Mouse (Mus musculus) left cerebral cortex, adult 2 months (tissue): ENCODE results near the gene Fancl. TPM values are rescaled to one million over a fixed set of nuclear protein-coding genes. Genes with fewer than 3 reads are reported as not detected.

ENCODE experiments used
- DNase-seq, 2 experiments: peaks; one replicate each; pipeline ENCODE4 v3.0.0; 2021 to 2022; ENCODE audit warnings: low spot score in 2 of 2, mixed read lengths in 1 of 2; ENCODE audit errors: extremely low spot score in 1 of 2
- H3K27ac ChIP-seq: fragments of 200-600 bp; 2 replicates; pipeline ENCODE4 v1.8.1; 2022
- H3K4me3 ChIP-seq: fragments of 200-600 bp; 2 replicates; pipeline ENCODE4 v1.8.1; 2022
- CTCF ChIP-seq: fragments of 200-600 bp; IDR thresholded peaks from 2 replicates; pipeline ENCODE4 v1.8.1; 2022; ENCODE audit warnings: antibody characterized with exemption, mild to moderate bottlenecking, moderate library complexity
- intact Hi-C: fragments of 180-260 bp; cut with DNase I; formaldehyde crosslinking; loops from one replicate; pipeline ENCODE4 v1.15.1; 2025
- total RNA-seq, 2 experiments: library from RNA; stranded (reverse); gene quantifications; 2 replicates each; pipeline ENCODE4 v1.2.3; 2021

The Fancl gene
- total RNA-seq, 2 experiments from 2014 or later, result 8.4 to 9.6 TPM

GRCm38 (mm10) chr11:26437818-26438217, 51.9 kb downstream of the Fancl start:
- TF ChIP-seq CTCF, result no peak
- Histone ChIP-seq H3K27ac (no peak overlapping the region), H3K4me3 (no peak overlapping the region)
- intact Hi-C loops, result no loop called here
- peak in 1 of 2 experiments; percentile 16 for DNase-seq

GRCm38 (mm10) chr11:26441121-26441520, 55.2 kb downstream of the Fancl start:
- DNase-seq, result no peak
- TF ChIP-seq CTCF, result no peak
- no peak overlapping the region for H3K4me3 ChIP-seq
- no peak overlapping the region for H3K27ac ChIP-seq
- intact Hi-C loops, result no loop called here

DNA sequence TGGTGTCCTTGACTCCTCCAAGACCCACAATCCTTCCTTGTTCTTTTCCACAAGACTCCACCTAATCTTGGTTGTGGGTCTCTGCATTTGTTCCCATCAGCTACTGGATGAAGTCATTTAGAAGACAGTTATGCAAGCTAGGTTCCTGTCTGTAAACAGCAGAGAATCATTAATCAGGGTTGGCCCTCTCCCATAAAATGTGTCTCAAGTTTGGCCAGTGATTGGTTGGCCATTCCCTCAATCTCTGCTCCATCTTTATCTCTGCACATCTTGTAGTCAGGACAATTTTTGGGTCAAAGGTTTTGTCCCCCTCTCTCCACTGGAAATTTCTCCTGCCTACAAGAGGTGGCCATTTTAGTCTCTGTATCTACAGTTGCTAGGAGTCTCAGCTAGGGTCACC, 58.4 kb downstream of the Fancl start:
- no peak overlapping the region for H3K27ac ChIP-seq
- intact Hi-C loops, result no loop called here
- no peak overlapping the region for H3K4me3 ChIP-seq
- no peak for DNase-seq
- TF ChIP-seq CTCF, result no peak

DNA sequence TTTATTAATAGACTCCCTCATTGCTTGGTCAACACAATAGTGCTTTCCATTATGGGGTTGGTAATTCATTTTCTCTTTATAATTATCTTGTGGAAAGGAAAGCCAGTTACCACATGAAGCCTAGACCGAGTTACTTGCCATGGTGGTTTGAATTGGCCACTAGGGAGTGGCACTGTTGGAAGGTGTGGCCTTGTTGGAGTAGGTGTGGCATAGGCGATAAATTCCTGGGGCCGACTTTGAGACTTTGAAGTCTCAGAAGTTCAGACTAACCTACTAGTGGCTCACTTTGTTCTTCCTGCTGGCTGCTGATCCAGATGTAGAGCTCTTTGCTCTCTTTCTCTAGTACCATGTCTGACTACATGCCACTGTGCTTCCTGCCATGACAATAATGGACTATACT, 63.9 kb downstream of the Fancl start:
- TF ChIP-seq CTCF, result no peak
- no peak overlapping the region for H3K27ac ChIP-seq
- no peak overlapping the region for H3K4me3 ChIP-seq
- intact Hi-C loops, result no loop called here
- no peak for DNase-seq

DNA sequence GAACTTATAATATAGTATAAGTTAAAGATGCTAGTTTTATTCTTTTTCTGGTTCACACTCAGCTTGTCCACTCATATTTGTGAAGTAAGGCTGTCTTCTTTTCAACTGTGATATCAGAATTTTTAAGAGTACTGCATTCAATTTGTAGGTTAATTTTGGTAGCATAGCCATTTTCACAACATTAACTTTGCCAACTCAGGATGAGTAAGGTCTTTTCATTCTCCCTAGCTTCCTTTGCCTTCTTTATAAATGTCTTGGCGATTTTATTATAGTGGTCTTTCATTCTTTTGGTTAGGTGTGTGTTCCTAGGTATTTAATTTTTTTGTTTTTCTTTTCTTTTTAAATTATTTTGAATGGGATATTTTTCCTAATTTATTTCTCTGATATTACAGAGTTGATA, 64.7 kb downstream of the Fancl start:
- no peak for TF ChIP-seq CTCF

DNA sequence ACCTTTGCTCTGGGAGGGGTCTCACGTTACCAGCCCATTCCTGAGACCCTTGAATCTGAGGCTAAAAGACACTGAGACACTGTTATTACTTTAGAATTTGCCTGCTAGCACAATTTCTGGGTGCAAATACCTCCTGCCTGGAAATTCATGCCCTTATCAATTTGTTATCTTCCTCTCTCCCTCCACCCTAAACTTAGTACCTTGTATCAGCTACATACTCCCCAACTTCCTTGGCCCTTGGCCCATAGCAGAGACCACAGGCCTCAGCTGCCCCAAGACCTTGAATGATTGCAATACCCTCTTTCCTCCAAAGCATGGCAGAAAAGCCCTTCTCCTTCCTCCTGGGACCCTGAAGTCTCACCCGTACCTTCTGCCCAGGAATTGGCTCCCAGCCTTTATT, 65.3 kb downstream of the Fancl start:
- Histone ChIP-seq H3K4me3 (no peak overlapping the region), H3K27ac (no peak overlapping the region)
- TF ChIP-seq CTCF, result no peak
- intact Hi-C loops, result no loop called here
- no peak for DNase-seq

More for the DNA sequence above, 64.7 kb downstream of the Fancl start:
- H3K4me3 ChIP-seq, result no peak overlapping the region
- no peak overlapping the region for H3K27ac ChIP-seq
- intact Hi-C loops, result no loop called here
- DNase-seq, result no peak

DNA sequence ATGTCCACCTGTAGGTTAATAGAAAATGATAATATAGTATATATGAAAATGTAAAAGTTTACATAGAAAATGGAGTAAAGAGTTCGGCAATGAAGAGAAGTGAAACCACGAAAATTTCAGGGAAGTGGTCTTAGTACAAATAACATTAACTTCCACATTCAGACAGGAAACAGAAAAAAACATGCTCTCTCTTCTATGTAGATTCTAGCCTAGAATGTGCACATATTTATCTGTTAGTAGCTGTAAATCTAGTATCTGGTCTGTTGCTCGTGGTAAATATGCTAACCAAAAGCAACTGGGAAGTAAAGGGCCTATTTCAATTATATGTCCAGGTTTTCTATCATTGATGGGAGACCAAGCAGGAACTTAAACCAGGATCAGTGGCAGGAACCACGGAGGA, 66.8 kb downstream of the Fancl start:
- DNase-seq, result no peak
- Histone ChIP-seq H3K27ac (no peak overlapping the region), H3K4me3 (no peak overlapping the region)
- intact Hi-C loops, result no loop called here
- TF ChIP-seq CTCF, result no peak

DNA sequence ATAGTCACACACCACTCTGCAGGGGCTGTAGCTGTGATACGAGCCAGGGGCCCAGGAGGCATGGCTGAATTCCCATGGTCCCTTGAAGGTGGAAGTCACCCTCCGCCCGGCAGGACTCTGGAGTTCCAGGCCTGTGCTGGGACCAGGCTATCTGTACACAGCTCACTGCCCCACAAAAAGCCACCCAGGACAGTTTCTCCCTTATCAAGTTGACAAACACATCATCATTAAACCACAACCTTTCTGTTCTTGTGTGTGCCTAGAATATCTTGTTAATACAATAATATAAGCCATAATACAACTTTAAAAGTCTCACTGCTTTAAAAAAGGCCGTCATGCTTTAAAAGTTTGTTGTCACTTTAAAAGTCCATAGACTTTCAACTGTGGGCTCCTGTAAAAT, 68.1 kb downstream of the Fancl start:
- no peak overlapping the region for H3K4me3 ChIP-seq
- H3K27ac ChIP-seq, result no peak overlapping the region
- intact Hi-C loops, result no loop called here
- no peak for TF ChIP-seq CTCF
- no peak for DNase-seq

- intact Hi-C loops, result no loop called here
- no peak for DNase-seq
- no peak overlapping the region for H3K27ac ChIP-seq
- TF ChIP-seq CTCF, result no peak
- H3K4me3 ChIP-seq, result no peak overlapping the region
Measured at GRCm38 (mm10) chr11:26477037-26477739, 91.3 kb downstream of the Fancl start.

DNA sequence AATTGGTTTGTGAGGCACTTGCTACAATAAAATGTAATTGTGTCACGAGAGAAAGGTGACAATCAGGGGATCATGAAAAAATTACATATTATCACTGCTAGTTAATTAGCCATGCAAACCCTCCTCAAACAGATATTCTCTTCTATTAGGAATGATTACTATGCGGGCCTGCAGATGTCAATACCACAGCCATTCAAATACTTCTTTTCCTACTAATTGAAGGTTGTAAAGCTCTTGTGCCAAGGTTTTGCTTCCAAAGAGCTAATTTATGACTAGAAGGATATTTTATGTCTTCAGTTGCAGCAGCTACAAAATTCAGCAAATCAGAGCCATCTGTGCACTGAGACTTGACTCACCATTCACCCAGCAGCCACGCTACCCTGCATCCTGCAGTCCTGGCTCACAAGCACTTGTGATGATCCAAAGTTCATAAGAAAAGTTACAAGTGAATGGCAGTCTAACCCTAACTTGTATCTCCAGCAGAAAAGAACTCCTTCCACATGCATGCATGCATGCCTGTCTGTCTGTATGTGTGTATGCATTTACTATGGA, 95.8 kb downstream of the Fancl start:
- Histone ChIP-seq H3K4me3 (no peak overlapping the region), H3K27ac (no peak overlapping the region)
- TF ChIP-seq CTCF, result no peak
- intact Hi-C loops, result no loop called here
- DNase-seq, result no peak

GRCm38 (mm10) chr11:26489761-26490466, 104.0 kb downstream of the Fancl start:
- TF ChIP-seq CTCF, result peak; percentile 65
- Histone ChIP-seq H3K27ac (no peak overlapping the region), H3K4me3 (no peak overlapping the region)
- intact Hi-C loops, result loop anchor here (5.0 to 10.0 kb wide), 2 partner anchors 283 to 295 kb away; no protein-coding TSS in a partner anchor
- peak; percentile 19 to 23 for DNase-seq

GRCm38 (mm10) chr11:26495951-26496350, 110.0 kb downstream of the Fancl start:
- no peak for TF ChIP-seq CTCF
- Histone ChIP-seq H3K4me3 (no peak overlapping the region), H3K27ac (no peak overlapping the region)
- intact Hi-C loops, result loop anchor here (10.0 kb wide), 1 partner anchor 289 kb away; no protein-coding TSS in a partner anchor
- no peak for DNase-seq
